Mouse (Mus musculus): ENCODE results near the gene Tdrd7.

DNA sequence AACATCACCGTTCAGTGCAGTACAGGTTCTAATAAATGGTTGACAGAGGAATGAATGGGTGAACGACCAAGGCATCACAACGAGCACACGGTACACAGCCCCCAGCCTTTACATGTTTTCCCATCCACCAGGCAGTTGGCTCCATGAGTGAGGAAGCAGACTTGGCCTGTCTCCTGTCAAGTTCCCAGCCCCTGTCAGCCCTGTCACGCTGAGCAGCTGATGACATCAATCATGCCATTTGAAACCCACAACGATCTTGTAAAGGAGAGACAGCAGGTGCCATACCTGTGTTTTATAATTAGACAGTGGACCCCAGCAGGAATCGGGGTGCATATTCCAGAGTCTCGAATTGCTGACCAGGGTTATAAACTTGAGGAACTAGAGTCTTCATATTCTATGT, 78.2 kb downstream of the Tdrd7 start:
- TF ChIP-seq CTCF (IDR thresholded peaks at IDR 0.05; ENCODE audit: insufficient read depth, low read length) (no peak), POLR2A (IDR thresholded peaks at IDR 0.05; ENCODE audit: borderline replicate concordance, extremely low read depth, low read depth, low read length) (no peak)

All from lung, adult 2 months (tissue).